Mouse (Mus musculus) brain, embryonic 14.5 days (tissue): Measurements from ENCODE around the gene Wdr77.

Source experiments
- CTCF ChIP-seq: fragments of 200-500 bp; IDR thresholded peaks from 2 replicates; pipeline ENCODE4 v1.5.1; 2012; ENCODE audit warnings: inconsistent platforms, mild to moderate bottlenecking, moderate library complexity, borderline replicate concordance; ENCODE audit not compliant: insufficient read depth, insufficient read length; ENCODE audit errors: extremely low read depth
- POLR2A ChIP-seq: fragments of 200-500 bp; IDR thresholded peaks from 2 replicates; pipeline ENCODE4 v1.6.1; 2012; ENCODE audit warnings: mild to moderate bottlenecking, inconsistent platforms, borderline replicate concordance; ENCODE audit not compliant: poor library complexity, insufficient read depth, insufficient read length, severe bottlenecking; ENCODE audit errors: extremely low read depth

DNA sequence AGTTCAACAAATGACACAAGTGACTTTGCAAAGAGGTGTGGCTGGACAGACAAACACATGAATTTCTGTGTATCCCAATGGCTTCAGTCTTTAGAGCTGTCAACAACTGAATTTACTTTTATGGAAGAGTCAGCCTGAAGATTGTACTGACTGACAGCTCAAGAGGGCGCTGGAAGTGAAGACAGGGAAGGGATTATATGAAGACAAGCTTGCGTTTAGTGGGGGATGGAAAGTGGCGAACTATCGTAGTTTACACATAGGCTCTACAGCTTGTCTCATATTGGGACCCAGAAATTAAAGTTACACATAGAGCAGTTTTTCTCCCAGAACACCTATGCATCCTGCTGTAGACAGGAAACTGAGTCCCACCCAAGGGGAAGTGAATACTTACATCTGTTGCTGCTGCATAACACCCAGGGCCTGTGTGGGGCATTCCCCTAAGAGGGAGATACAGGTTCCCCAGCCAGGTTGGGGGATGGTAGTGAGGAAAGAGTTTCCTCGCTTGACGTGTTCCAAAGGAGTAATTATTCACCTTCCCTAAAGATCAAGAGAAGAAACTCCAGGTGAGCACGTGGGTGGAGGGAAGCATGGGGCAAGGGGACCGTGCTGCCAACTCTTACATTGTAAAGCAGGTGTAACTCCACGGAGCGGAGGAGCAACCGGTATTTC lies 41.7 kb downstream of the Wdr77 start:
- no peak for TF ChIP-seq CTCF
- no peak for TF ChIP-seq POLR2A
